Mouse (Mus musculus) lung, postnatal 0 days (tissue): ENCODE results near the gene Zranb2.

ENCODE experiments used
- CTCF ChIP-seq: IDR thresholded peaks from 2 replicates; pipeline ENCODE4 v1.5.1; 2016; ENCODE audit warnings: antibody characterized with exemption, mild to moderate bottlenecking
- EP300 ChIP-seq: IDR thresholded peaks from 2 replicates; pipeline ENCODE4 v1.6.1; 2016; ENCODE audit warnings: antibody characterized with exemption, mild to moderate bottlenecking, control low read depth

DNA sequence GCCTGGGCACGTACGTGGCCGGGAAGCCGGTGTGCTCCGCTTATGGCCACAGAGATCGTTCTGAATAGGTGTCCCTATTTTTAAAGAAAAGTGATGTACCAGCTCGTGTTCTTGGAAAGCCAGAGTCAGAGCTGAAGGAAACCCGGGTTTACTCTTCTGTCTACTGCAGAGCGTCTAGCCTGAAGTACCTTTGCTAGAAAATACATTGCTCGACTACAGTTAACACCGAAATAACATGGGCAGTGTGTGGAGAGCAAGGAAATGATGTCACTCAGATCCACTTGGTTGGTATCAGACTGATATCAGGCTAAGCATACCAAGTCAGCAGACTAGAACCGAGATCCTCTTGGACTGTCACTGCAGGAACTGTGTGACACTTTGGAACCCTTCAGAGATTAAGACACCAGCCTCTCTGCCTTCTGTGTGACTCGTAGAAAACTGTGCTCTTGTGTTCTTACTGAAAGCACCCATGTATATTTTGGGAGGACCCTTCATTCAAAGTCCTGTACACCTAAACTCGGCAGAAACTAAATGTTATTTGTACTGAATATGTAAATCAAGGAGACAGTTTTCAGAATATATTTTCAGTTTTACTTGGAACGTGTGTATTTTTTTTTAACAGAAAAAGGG lies 941 bp downstream of the Zranb2 start:
- TF ChIP-seq CTCF: no peak
- no peak for TF ChIP-seq EP300
